Comparison of ENCODE assay signal across 32 mouse cellular contexts in genomic region chr1:40903712-40904111, GRCm38 (mm10).
"Had no signal": no experiment of that assay in that cellular context is flagged by ENCODE, and none has a peak within 500 bp of the region (broad histone marks: within the 10 kb centered on the region; RNA-seq: fewer than 3 reads in every experiment).

No protein-coding gene starts in this region.

- ATAC-seq: liver, embryonic 12.5 days; liver, postnatal 0 days; lung, postnatal 0 days; midbrain, embryonic 13.5 days; midbrain, embryonic 15.5 days; midbrain, embryonic 16.5 days had no signal

- H3K9me3 ChIP-seq: limb, embryonic 10.5 days; limb, embryonic 12.5 days; limb, embryonic 13.5 days; limb, embryonic 15.5 days; liver, embryonic 12.5 days; liver, embryonic 13.5 days; liver, embryonic 15.5 days; lung, embryonic 15.5 days; megakaryocyte, embryonic 14.5 days; midbrain, embryonic 10.5 days; midbrain, embryonic 12.5 days; midbrain, embryonic 13.5 days; midbrain, embryonic 15.5 days; neural tube, embryonic 12.5 days had no signal

- H3K4me2 ChIP-seq: limb, embryonic 12.5 days; limb, embryonic 13.5 days; limb, embryonic 15.5 days; liver, embryonic 11.5 days; liver, embryonic 12.5 days; liver, embryonic 13.5 days; liver, embryonic 15.5 days; lung, embryonic 14.5 days; lung, embryonic 15.5 days; midbrain, embryonic 11.5 days; midbrain, embryonic 12.5 days; midbrain, embryonic 13.5 days; midbrain, embryonic 15.5 days; neural tube, embryonic 12.5 days had no signal

- H3K36me3 ChIP-seq: limb, embryonic 10.5 days; limb, embryonic 12.5 days; limb, embryonic 13.5 days; limb, embryonic 15.5 days; liver, embryonic 12.5 days; liver, embryonic 13.5 days; liver, embryonic 15.5 days; lung, embryonic 15.5 days; midbrain, embryonic 10.5 days; midbrain, embryonic 12.5 days; midbrain, embryonic 13.5 days; midbrain, embryonic 15.5 days; neural tube, embryonic 12.5 days had no signal

- DNase-seq: left cerebral cortex, postnatal 4 days; liver; liver, embryonic 13.5 days; liver, postnatal 0 days; lung, adult 18-20 months; lung, adult 2 months; lung, embryonic 14.5 days; lung, postnatal 10 days; lung, postnatal 14 days; lung, postnatal 36 days; lung, postnatal 4 days; midbrain, embryonic 14.5 days had no signal

- H3K4me1 ChIP-seq: limb, embryonic 10.5 days; limb, embryonic 12.5 days; limb, embryonic 13.5 days; limb, embryonic 15.5 days; liver, embryonic 12.5 days; liver, embryonic 13.5 days; liver, embryonic 15.5 days; lung, embryonic 15.5 days; megakaryocyte, embryonic 14.5 days; midbrain, embryonic 10.5 days; midbrain, embryonic 12.5 days; midbrain, embryonic 13.5 days; midbrain, embryonic 15.5 days; neural tube, embryonic 12.5 days had no signal

- H3K4me3 ChIP-seq: limb, embryonic 10.5 days; limb, embryonic 12.5 days; limb, embryonic 13.5 days; limb, embryonic 15.5 days; liver, embryonic 12.5 days; liver, embryonic 13.5 days; liver, embryonic 15.5 days; lung, embryonic 15.5 days; megakaryocyte, embryonic 14.5 days; midbrain, embryonic 10.5 days; midbrain, embryonic 12.5 days; midbrain, embryonic 13.5 days; midbrain, embryonic 15.5 days; myocyte; neural tube, embryonic 12.5 days had no signal

- H3K27ac ChIP-seq: limb, embryonic 10.5 days; limb, embryonic 12.5 days; limb, embryonic 13.5 days; limb, embryonic 15.5 days; liver, embryonic 12.5 days; liver, embryonic 13.5 days; liver, embryonic 14.5 days; liver, embryonic 15.5 days; lung, embryonic 15.5 days; macrophage; midbrain, embryonic 10.5 days; midbrain, embryonic 12.5 days; midbrain, embryonic 13.5 days; midbrain, embryonic 15.5 days; neural tube, embryonic 12.5 days had no signal

- H3K27me3 ChIP-seq: limb, embryonic 12.5 days; limb, embryonic 13.5 days; limb, embryonic 15.5 days; liver, embryonic 12.5 days; liver, embryonic 13.5 days; liver, embryonic 15.5 days; lung, embryonic 15.5 days; megakaryocyte, embryonic 14.5 days; midbrain, embryonic 12.5 days; midbrain, embryonic 13.5 days; midbrain, embryonic 15.5 days; neural tube, embryonic 12.5 days had no signal

- H3K9ac ChIP-seq: limb, embryonic 12.5 days; limb, embryonic 13.5 days; limb, embryonic 15.5 days; liver, embryonic 12.5 days; liver, embryonic 13.5 days; liver, embryonic 14.5 days; liver, embryonic 15.5 days; liver, postnatal 0 days; lung, embryonic 14.5 days; lung, embryonic 15.5 days; midbrain, embryonic 12.5 days; midbrain, embryonic 13.5 days; midbrain, embryonic 15.5 days; neural tube, embryonic 12.5 days had no signal
